Mouse (Mus musculus) limb, embryonic 11.5 days (tissue): ENCODE measurements around the gene Nacc1. TPM values are rescaled to one million over a fixed set of nuclear protein-coding genes. Genes with fewer than 3 reads are reported as not detected.

Experiments
- ATAC-seq: fragments of 200-750 bp; cut with Nextera tagmentation; 2 replicates; pipeline ENCODE4 v1.8.0; 2017; ENCODE audit warnings: low read depth; ENCODE audit not compliant: insufficient number of reproducible peaks, low FRiP score, low TSS enrichment
- DNase-seq: peaks from one replicate; pipeline ENCODE4 v3.0.0-alpha.2; 2015; ENCODE audit warnings: low spot score
- H3K27ac ChIP-seq: fragments of 300-500 bp; sonication (generic); replicated peaks from 2 replicates; pipeline ENCODE4 v1.5.1; 2014; ENCODE audit warnings: low read depth, mild to moderate bottlenecking, low read length
- H3K27me3 ChIP-seq: fragments of 300-500 bp; sonication (generic); 2 replicates; pipeline ENCODE4 v1.6.1; 2014; ENCODE audit warnings: mild to moderate bottlenecking, low read length, mixed read lengths; ENCODE audit not compliant: control insufficient read depth, insufficient read depth
- H3K36me3 ChIP-seq: fragments of 300-500 bp; sonication (generic); 2 replicates; pipeline ENCODE4 v1.6.1; 2014; ENCODE audit warnings: mild to moderate bottlenecking, low read length, moderate library complexity, mixed read lengths; ENCODE audit not compliant: control insufficient read depth, insufficient read depth
- H3K4me1 ChIP-seq: fragments of 300-500 bp; sonication (generic); 2 replicates; pipeline ENCODE4 v1.6.1; 2014; ENCODE audit warnings: low read length, mixed read lengths; ENCODE audit not compliant: control insufficient read depth, insufficient read depth
- H3K4me2 ChIP-seq: fragments of 300-500 bp; sonication (generic); 2 replicates; pipeline ENCODE4 v1.6.1; 2014; ENCODE audit warnings: low read depth, mild to moderate bottlenecking, moderate library complexity; ENCODE audit not compliant: severe bottlenecking
- H3K4me3 ChIP-seq: fragments of 300-500 bp; sonication (generic); 2 replicates; pipeline ENCODE4 v1.5.1; 2014; ENCODE audit warnings: low read depth, low read length
- H3K9ac ChIP-seq: fragments of 300-500 bp; sonication (generic); 2 replicates; pipeline ENCODE4 v1.6.1; 2014; ENCODE audit warnings: mild to moderate bottlenecking, low read length
- H3K9me3 ChIP-seq: fragments of 300-500 bp; sonication (generic); 2 replicates; pipeline ENCODE4 v1.6.1; 2016; ENCODE audit warnings: low read length; ENCODE audit not compliant: control insufficient read depth
- WGBS: fragments of 180-500 bp; shearing (Covaris S2); extraction: QIAGEN DNeasy Blood & Tissue Kit; methylation state at CpG from one replicate; pipeline ENCODE4 v1.1.7; 2014; 5-methylcytosine and 5-hydroxymethylcytosine counted together
- polyA plus RNA-seq: library from polyadenylated mRNA; unstranded; fragments of >200 nt; fragmentation: Nextera tagmentation; extraction: Ambion mirVana; gene quantifications from 2 replicates; pipeline ENCODE4 v1.2.1, GENCODE M21; 2014

Gene Nacc1
- polyA plus RNA-seq, 1 experiment from 2014 or later, result 26.7 TPM

GRCm38 (mm10) chr8:84656191-84656525, 31.5 kb downstream of the Nacc1 start:
- WGBS, result under 1% methylated on average over 10 of the region's 10 CpGs
- peak overlapping the region; percentile 100 for H3K27ac ChIP-seq
- ATAC-seq (peak; percentile 54), DNase-seq (peak; percentile 99)
- peak overlapping the region; percentile 85 for H3K4me2 ChIP-seq
- peak overlapping the region; percentile 29 for H3K4me3 ChIP-seq
- peaks cover 43% of the 10 kb centered on the region for H3K4me1 ChIP-seq
- peak overlapping the region; percentile 81 for H3K9ac ChIP-seq
- H3K36me3 ChIP-seq, result no peaks in the 10 kb centered on the region
- H3K27me3 ChIP-seq, result no peaks in the 10 kb centered on the region
- no peaks in the 10 kb centered on the region for H3K9me3 ChIP-seq

GRCm38 (mm10) chr8:84655336-84656190, 32.1 kb downstream of the Nacc1 start:
- Histone ChIP-seq H3K4me2 (peak overlapping the region; percentile 85), H3K4me3 (peak overlapping the region; percentile 29), H3K4me1 (peaks cover 43% of the 10 kb centered on the region), H3K9me3 (no peaks in the 10 kb centered on the region), H3K9ac (peak overlapping the region; percentile 81), H3K36me3 (no peaks in the 10 kb centered on the region), H3K27me3 (no peaks in the 10 kb centered on the region), H3K27ac (peak overlapping the region; percentile 100)
- under 1% methylated on average over 15 of the region's 15 CpGs for WGBS
- DNase-seq (peak; percentile 89), ATAC-seq (peak; percentile 80)

GRCm38 (mm10) chr8:84654597-84654996, 33.1 kb downstream of the Nacc1 start:
- ATAC-seq (no peak), DNase-seq (peak; percentile 62)
- Histone ChIP-seq H3K4me2 (no peak overlapping the region; the same call in 1 of the 2 replicates), H3K4me1 (peaks cover 42% of the 10 kb centered on the region), H3K9me3 (no peaks in the 10 kb centered on the region), H3K27me3 (no peaks in the 10 kb centered on the region), H3K36me3 (no peaks in the 10 kb centered on the region), H3K27ac (peak overlapping the region; percentile 100), H3K4me3 (no peak overlapping the region), H3K9ac (0 out of 2 replicates have a peak overlapping the region, but pooled peaks have one; percentile 9)
- WGBS, result 21% methylated on average over 4 of the region's 4 CpGs

- WGBS, result 37% methylated on average over 9 of the region's 9 CpGs
- Histone ChIP-seq H3K4me2 (peak overlapping the region; percentile 31), H3K4me1 (peaks cover 32% of the 10 kb centered on the region), H3K9me3 (no peaks in the 10 kb centered on the region), H3K36me3 (no peaks in the 10 kb centered on the region), H3K27ac (peak overlapping the region; percentile 87), H3K4me3 (peak overlapping the region; percentile 14; the same call in 1 of the 2 replicates), H3K27me3 (no peaks in the 10 kb centered on the region), H3K9ac (peak overlapping the region; percentile 30; the same call in 1 of the 2 replicates)
- ATAC-seq (no peak), DNase-seq (peak; percentile 55)
Measured at GRCm38 (mm10) chr8:84653092-84653631, 34.5 kb downstream of the Nacc1 start.

- WGBS, result 52% methylated on average over 3 of the region's 3 CpGs
- DNase-seq (no peak), ATAC-seq (no peak)
- Histone ChIP-seq H3K4me2 (no peak overlapping the region), H3K27ac (peak overlapping the region; percentile 89), H3K4me1 (peaks cover 20% of the 10 kb centered on the region), H3K4me3 (no peak overlapping the region), H3K9ac (no peak overlapping the region; the same call in 1 of the 2 replicates), H3K9me3 (no peaks in the 10 kb centered on the region), H3K36me3 (no peaks in the 10 kb centered on the region), H3K27me3 (no peaks in the 10 kb centered on the region)
Measured at GRCm38 (mm10) chr8:84650213-84650612, 37.4 kb downstream of the Nacc1 start.

- ATAC-seq (peak; percentile 59; the same call in 1 of the 2 replicates), DNase-seq (peak; percentile 88)
- Histone ChIP-seq H3K27ac (peak overlapping the region; percentile 79), H3K4me2 (peak overlapping the region; percentile 39), H3K9ac (no peak overlapping the region), H3K27me3 (no peaks in the 10 kb centered on the region), H3K36me3 (no peaks in the 10 kb centered on the region), H3K4me3 (no peak overlapping the region), H3K9me3 (no peaks in the 10 kb centered on the region), H3K4me1 (peaks cover 11% of the 10 kb centered on the region; the same call in 1 of the 2 replicates)
- WGBS, result 2% methylated on average over 14 of the region's 14 CpGs
Measured at GRCm38 (mm10) chr8:84647461-84647901, 40.2 kb downstream of the Nacc1 start.

- 60% methylated on average over 6 of the region's 6 CpGs for WGBS
- Histone ChIP-seq H3K4me1 (peaks cover 13% of the 10 kb centered on the region; the same call in 1 of the 2 replicates), H3K27ac (peak overlapping the region; percentile 79), H3K9ac (no peak overlapping the region), H3K36me3 (no peaks in the 10 kb centered on the region), H3K9me3 (no peaks in the 10 kb centered on the region), H3K4me2 (peak overlapping the region; percentile 39; the same call in 1 of the 2 replicates), H3K27me3 (no peaks in the 10 kb centered on the region), H3K4me3 (no peak overlapping the region)
- DNase-seq, result peak; percentile 49
- no peak for ATAC-seq
Measured at GRCm38 (mm10) chr8:84646800-84647199, 40.9 kb downstream of the Nacc1 start.

- WGBS, result 74% methylated on average over 5 of the region's 5 CpGs
- no peak overlapping the region for H3K27ac ChIP-seq
- no peak overlapping the region for H3K4me2 ChIP-seq
Measured at GRCm38 (mm10) chr8:84643019-84643418, 44.6 kb downstream of the Nacc1 start.

More at GRCm38 (mm10) chr8:84643019-84643418, 44.6 kb downstream of the Nacc1 start:
- DNase-seq (no peak), ATAC-seq (no peak)
- Histone ChIP-seq H3K4me3 (no peak overlapping the region), H3K36me3 (no peaks in the 10 kb centered on the region), H3K4me1 (peaks cover 13% of the 10 kb centered on the region), H3K9ac (no peak overlapping the region), H3K9me3 (no peaks in the 10 kb centered on the region), H3K27me3 (no peaks in the 10 kb centered on the region)
